Mouse (Mus musculus): Measurements from ENCODE around the gene Rtl6. TPM values are rescaled to one million over a fixed set of nuclear protein-coding genes. Genes with fewer than 3 reads are reported as not detected.

The Rtl6 gene
- polyA plus RNA-seq, 2 experiments = 13.4 to 16.9 TPM

- Histone ChIP-seq H3K9ac (ENCODE audit: low read depth, low read length, severe bottlenecking) (no peak overlapping the region), H3K9me3 (ENCODE audit: control insufficient read depth, low read length) (no peaks in the 10 kb centered on the region), H3K4me2 (replicated peaks; ENCODE audit: low read depth, low read length, severe bottlenecking) (no peak overlapping the region), H3K36me3 (ENCODE audit: control insufficient read depth, insufficient read depth, low read length) (no peaks in the 10 kb centered on the region), H3K27me3 (ENCODE audit: control insufficient read depth, insufficient read depth, low read length) (no peaks in the 10 kb centered on the region), H3K4me1 (ENCODE audit: control insufficient read depth, insufficient read depth, low read length) (peaks cover 17% of the 10 kb centered on the region), H3K4me3 (replicated peaks; ENCODE audit: low read length) (no peak overlapping the region), H3K27ac (replicated peaks; ENCODE audit: low read depth, low read length) (no peak overlapping the region)
- DNase-seq (ENCODE audit: low spot score) (no peak), ATAC-seq (ENCODE audit: low FRiP score, low read depth) (no peak)
- TF ChIP-seq POLR2A (IDR thresholded peaks at IDR 0.05; ENCODE audit: borderline replicate concordance, extremely low read depth, insufficient read depth, insufficient read length) = no peak
- 61% methylated on average over 4 of the region's 4 CpGs for WGBS
Measured at GRCm38 (mm10) chr15:84588371-84588821, 30.8 kb upstream of the Rtl6 start.

GRCm38 (mm10) chr15:84578607-84579006 is 21.0 kb upstream of the Rtl6 start:
- no peak overlapping the region for H3K4me3 ChIP-seq (replicated peaks; ENCODE audit: low read length)
- no peaks in the 10 kb centered on the region for H3K36me3 ChIP-seq (ENCODE audit: control insufficient read depth, insufficient read depth, low read length)
- 75% methylated on average over 1 of the region's 1 CpGs for WGBS
- no peaks in the 10 kb centered on the region for H3K27me3 ChIP-seq (ENCODE audit: control insufficient read depth, insufficient read depth, low read length)
- H3K27ac ChIP-seq (replicated peaks; ENCODE audit: low read depth, low read length) = no peak overlapping the region
- no peak for DNase-seq (ENCODE audit: low spot score)
- TF ChIP-seq POLR2A (IDR thresholded peaks at IDR 0.05; ENCODE audit: borderline replicate concordance, extremely low read depth, insufficient read depth, insufficient read length) = no peak
- no peak overlapping the region for H3K9ac ChIP-seq (ENCODE audit: low read depth, low read length, severe bottlenecking)
- no peaks in the 10 kb centered on the region for H3K9me3 ChIP-seq (ENCODE audit: control insufficient read depth, low read length)
- no peak overlapping the region for H3K4me2 ChIP-seq (replicated peaks; ENCODE audit: low read depth, low read length, severe bottlenecking)
- no peaks in the 10 kb centered on the region for H3K4me1 ChIP-seq (ENCODE audit: control insufficient read depth, insufficient read depth, low read length)
- ATAC-seq (ENCODE audit: low FRiP score, low read depth) = no peak

- H3K27me3 ChIP-seq (ENCODE audit: control insufficient read depth, insufficient read depth, low read length) = no peaks in the 10 kb centered on the region
- H3K9me3 ChIP-seq (ENCODE audit: control insufficient read depth, low read length) = no peaks in the 10 kb centered on the region
- no peak overlapping the region for H3K9ac ChIP-seq (ENCODE audit: low read depth, low read length, severe bottlenecking)
- DNase-seq (ENCODE audit: low spot score) = peak; percentile 65
- no peak for TF ChIP-seq POLR2A (IDR thresholded peaks at IDR 0.05; ENCODE audit: borderline replicate concordance, extremely low read depth, insufficient read depth, insufficient read length)
- no peak overlapping the region for H3K27ac ChIP-seq (replicated peaks; ENCODE audit: low read depth, low read length)
- no peaks in the 10 kb centered on the region for H3K4me1 ChIP-seq (ENCODE audit: control insufficient read depth, insufficient read depth, low read length)
- no peak overlapping the region for H3K4me2 ChIP-seq (replicated peaks; ENCODE audit: low read depth, low read length, severe bottlenecking)
- 43% methylated on average over 4 of the region's 4 CpGs for WGBS
- no peak overlapping the region for H3K4me3 ChIP-seq (replicated peaks; ENCODE audit: low read length)
- peak; percentile 62; the same call in 1 of the 2 replicates for ATAC-seq (ENCODE audit: low FRiP score, low read depth)
- no peaks in the 10 kb centered on the region for H3K36me3 ChIP-seq (ENCODE audit: control insufficient read depth, insufficient read depth, low read length)
Measured at GRCm38 (mm10) chr15:84577019-84577418, 19.4 kb upstream of the Rtl6 start.

- WGBS = 25% methylated on average over 17 of the region's 17 CpGs
- peak; percentile 80 for ATAC-seq (ENCODE audit: low FRiP score, low read depth)
- Histone ChIP-seq H3K9ac (ENCODE audit: low read depth, low read length, severe bottlenecking) (no peak overlapping the region), H3K4me3 (replicated peaks; ENCODE audit: low read length) (no peak overlapping the region), H3K36me3 (ENCODE audit: control insufficient read depth, insufficient read depth, low read length) (no peaks in the 10 kb centered on the region), H3K27me3 (ENCODE audit: control insufficient read depth, insufficient read depth, low read length) (no peaks in the 10 kb centered on the region), H3K27ac (replicated peaks; ENCODE audit: low read depth, low read length) (peak overlapping the region; percentile 70; the same call in 1 of the 2 replicates), H3K4me1 (ENCODE audit: control insufficient read depth, insufficient read depth, low read length) (no peaks in the 10 kb centered on the region), H3K9me3 (ENCODE audit: control insufficient read depth, low read length) (no peaks in the 10 kb centered on the region), H3K4me2 (replicated peaks; ENCODE audit: low read depth, low read length, severe bottlenecking) (peak overlapping the region; percentile 22; the same call in 1 of the 2 replicates)
- no peak for TF ChIP-seq POLR2A (IDR thresholded peaks at IDR 0.05; ENCODE audit: borderline replicate concordance, extremely low read depth, insufficient read depth, insufficient read length)
- DNase-seq (ENCODE audit: low spot score) = peak; percentile 61
Measured at GRCm38 (mm10) chr15:84566568-84567110, 9.0 kb upstream of the Rtl6 start.

- H3K9me3 ChIP-seq (ENCODE audit: control insufficient read depth, low read length) = no peaks in the 10 kb centered on the region
- no peak overlapping the region for H3K9ac ChIP-seq (ENCODE audit: low read depth, low read length, severe bottlenecking)
- no peak overlapping the region for H3K4me3 ChIP-seq (replicated peaks; ENCODE audit: low read length)
- ATAC-seq (ENCODE audit: low FRiP score, low read depth) (no peak), DNase-seq (ENCODE audit: low spot score) (no peak)
- peaks cover 6% of the 10 kb centered on the region; the same call in 1 of the 2 replicates for H3K4me1 ChIP-seq (ENCODE audit: control insufficient read depth, insufficient read depth, low read length)
- WGBS = 85% methylated on average over 2 of the region's 2 CpGs
- H3K27ac ChIP-seq (replicated peaks; ENCODE audit: low read depth, low read length) = no peak overlapping the region
- no peak overlapping the region for H3K4me2 ChIP-seq (replicated peaks; ENCODE audit: low read depth, low read length, severe bottlenecking)
- TF ChIP-seq POLR2A (IDR thresholded peaks at IDR 0.05; ENCODE audit: borderline replicate concordance, extremely low read depth, insufficient read depth, insufficient read length) = no peak
- H3K27me3 ChIP-seq (ENCODE audit: control insufficient read depth, insufficient read depth, low read length) = no peaks in the 10 kb centered on the region
- peaks cover under 1% of the 10 kb centered on the region; the same call in 1 of the 2 replicates for H3K36me3 ChIP-seq (ENCODE audit: control insufficient read depth, insufficient read depth, low read length)
Measured at GRCm38 (mm10) chr15:84561501-84561900, 3.9 kb upstream of the Rtl6 start.

Data from limb, embryonic 14.5 days (tissue).